Mouse (Mus musculus) myocyte (in vitro differentiated cells): ENCODE data around the gene Pcp2. TPM values are rescaled to one million over a fixed set of nuclear protein-coding genes. Genes with fewer than 3 reads are reported as not detected.

Experiments used
- H3K27me3 ChIP-seq: one replicate; pipeline ENCODE4 v1.6.1; 2011; ENCODE audit not compliant: control insufficient read depth, insufficient read depth, insufficient read length
- H3K36me3 ChIP-seq: one replicate; pipeline ENCODE4 v1.6.1; 2011; ENCODE audit not compliant: control insufficient read depth, insufficient read depth
- H3K4me2 ChIP-seq: one replicate; pipeline ENCODE4 v1.6.1; 2011; ENCODE audit warnings: low read depth, control low read depth
- H3K4me3 ChIP-seq: one replicate; pipeline ENCODE4 v1.5.1; 2011; ENCODE audit warnings: mild to moderate bottlenecking, control low read depth, moderate library complexity
- H3K79me2 ChIP-seq: one replicate; pipeline ENCODE4 v1.6.1; 2011; ENCODE audit not compliant: control insufficient read depth, insufficient read depth
- H3ac ChIP-seq: one replicate; pipeline ENCODE4 v1.6.1; 2011; ENCODE audit not compliant: control insufficient read depth, insufficient read length
- CEBPB ChIP-seq: IDR thresholded peaks from 2 replicates; pipeline ENCODE4 v1.6.1; 2011; ENCODE audit warnings: mild to moderate bottlenecking, moderate library complexity; ENCODE audit not compliant: poor library complexity, insufficient read depth, severe bottlenecking
- E2F4 ChIP-seq: IDR thresholded peaks from one replicate; pipeline ENCODE4 v1.6.1; 2011; ENCODE audit warnings: mild to moderate bottlenecking, control low read depth, moderate library complexity; ENCODE audit not compliant: insufficient read depth
- MAX ChIP-seq: IDR thresholded peaks from one replicate; pipeline ENCODE4 v1.6.1; 2011; ENCODE audit warnings: low read depth, mild to moderate bottlenecking, control low read depth
- MYOD1 ChIP-seq, 3 experiments: IDR thresholded peaks; one replicate each; pipeline ENCODE4 v1.6.1; 2011; ENCODE audit warnings: control low read depth in 2 of 3, low read depth in 2 of 3, mild to moderate bottlenecking in 2 of 3, moderate library complexity in 1 of 3; ENCODE audit not compliant: insufficient read length in 2 of 3, control insufficient read depth in 1 of 3
- MYOG ChIP-seq, 3 experiments: IDR thresholded peaks; one replicate each; pipeline ENCODE4 v1.6.1; 2011; ENCODE audit warnings: control low read depth in 2 of 3, low read depth in 2 of 3, mild to moderate bottlenecking in 2 of 3; ENCODE audit not compliant: insufficient read length in 2 of 3, control insufficient read depth in 1 of 3, insufficient read depth in 1 of 3
- POLR2A ChIP-seq: IDR thresholded peaks from one replicate; pipeline ENCODE4 v1.6.1; 2011; ENCODE audit warnings: low read depth, mild to moderate bottlenecking, control low read depth, moderate library complexity; ENCODE audit not compliant: insufficient read length
- POLR2AphosphoS2 ChIP-seq: IDR thresholded peaks from one replicate; pipeline ENCODE4 v1.6.1; 2011; ENCODE audit warnings: low read depth, control low read depth; ENCODE audit not compliant: insufficient read length
- REST ChIP-seq: IDR thresholded peaks from one replicate; pipeline ENCODE4 v1.6.1; 2011; ENCODE audit warnings: mild to moderate bottlenecking, control low read depth, moderate library complexity; ENCODE audit not compliant: insufficient read depth, insufficient read length
- SRF ChIP-seq: IDR thresholded peaks from one replicate; pipeline ENCODE4 v1.6.1; 2011; ENCODE audit warnings: low read depth; ENCODE audit not compliant: control insufficient read depth, insufficient read length
- TCF12 ChIP-seq: IDR thresholded peaks from one replicate; pipeline ENCODE4 v1.6.1; 2011; ENCODE audit warnings: mild to moderate bottlenecking, control low read depth; ENCODE audit not compliant: poor library complexity, insufficient read depth, severe bottlenecking
- TCF3 ChIP-seq: IDR thresholded peaks from one replicate; pipeline ENCODE4 v1.6.1; 2011; ENCODE audit warnings: low read depth, control low read depth; ENCODE audit not compliant: insufficient read length
- USF1 ChIP-seq: IDR thresholded peaks from one replicate; pipeline ENCODE4 v1.6.1; 2011; ENCODE audit warnings: low read depth, mild to moderate bottlenecking, control low read depth, moderate library complexity
- polyA plus RNA-seq: library from polyadenylated mRNA; unstranded; fragments of >200 nt; fragmentation: generic; extraction: Trizol; gene quantifications from one replicate; pipeline ENCODE4 v1.2.1, GENCODE M21; 2012; ENCODE audit warnings: missing spikeins

Pcp2 gene
- polyA plus RNA-seq, 1 experiment: 0.62 TPM

GRCm38 (mm10) chr8:3609046-3609815, 16.1 kb downstream of the Pcp2 start:
- TF ChIP-seq TCF3 (no peak), TCF12 (no peak), MAX (no peak), SRF (no peak), MYOD1 (IDR thresholded peaks at IDR 0.05; ENCODE audit: control insufficient read depth in 1 of 3, insufficient read length in 2 of 3, low read depth in 2 of 3) (no peak), MYOG (IDR thresholded peaks at IDR 0.05; ENCODE audit: control insufficient read depth in 1 of 3, insufficient read depth in 1 of 3, insufficient read length in 2 of 3, low read depth in 2 of 3) (no peak), REST (no peak), E2F4 (no peak), CEBPB (no peak), POLR2AphosphoS2 (no peak), USF1 (no peak), POLR2A (no peak)
- H3ac ChIP-seq: no peak overlapping the region
- H3K36me3 ChIP-seq: no peaks in the 10 kb centered on the region
- H3K4me2 ChIP-seq: no peak overlapping the region
- H3K4me3 ChIP-seq: no peak overlapping the region
- no peaks in the 10 kb centered on the region for H3K79me2 ChIP-seq
- H3K27me3 ChIP-seq: no peaks in the 10 kb centered on the region

GRCm38 (mm10) chr8:3607822-3608221, 17.5 kb downstream of the Pcp2 start:
- Histone ChIP-seq H3K4me3 (no peak overlapping the region), H3K36me3 (no peaks in the 10 kb centered on the region), H3K4me2 (no peak overlapping the region), H3K79me2 (no peaks in the 10 kb centered on the region), H3K27me3 (no peaks in the 10 kb centered on the region), H3ac (no peak overlapping the region)
- TF ChIP-seq TCF12 (no peak), MYOG (IDR thresholded peaks at IDR 0.05; ENCODE audit: control insufficient read depth in 1 of 3, insufficient read depth in 1 of 3, insufficient read length in 2 of 3, low read depth in 2 of 3) (no peak), POLR2AphosphoS2 (peak; percentile 40), MYOD1 (IDR thresholded peaks at IDR 0.05; ENCODE audit: control insufficient read depth in 1 of 3, insufficient read length in 2 of 3, low read depth in 2 of 3) (no peak), CEBPB (no peak), POLR2A (no peak)

- H3ac ChIP-seq: no peak overlapping the region
- no peak for TF ChIP-seq SRF
- peak; percentile 39 for TF ChIP-seq POLR2AphosphoS2
- TF ChIP-seq USF1: no peak
- no peaks in the 10 kb centered on the region for H3K36me3 ChIP-seq
- no peaks in the 10 kb centered on the region for H3K27me3 ChIP-seq
- H3K4me3 ChIP-seq: no peak overlapping the region
- no peaks in the 10 kb centered on the region for H3K79me2 ChIP-seq
- H3K4me2 ChIP-seq: no peak overlapping the region
Measured at GRCm38 (mm10) chr8:3606593-3606992, 18.8 kb downstream of the Pcp2 start.

- no peak overlapping the region for H3K4me3 ChIP-seq
- no peaks in the 10 kb centered on the region for H3K27me3 ChIP-seq
- TF ChIP-seq TCF3: no peak
- TF ChIP-seq MYOD1 (IDR thresholded peaks at IDR 0.05; ENCODE audit: control insufficient read depth in 1 of 3, insufficient read length in 2 of 3, low read depth in 2 of 3): no peak
- peak; percentile 58 for TF ChIP-seq REST
- no peak for TF ChIP-seq MYOG (IDR thresholded peaks at IDR 0.05; ENCODE audit: control insufficient read depth in 1 of 3, insufficient read depth in 1 of 3, insufficient read length in 2 of 3, low read depth in 2 of 3)
- TF ChIP-seq TCF12: no peak
- TF ChIP-seq USF1: no peak
- no peak for TF ChIP-seq CEBPB
- no peak overlapping the region for H3K4me2 ChIP-seq
- H3ac ChIP-seq: no peak overlapping the region
- no peaks in the 10 kb centered on the region for H3K36me3 ChIP-seq
- no peaks in the 10 kb centered on the region for H3K79me2 ChIP-seq
Measured at GRCm38 (mm10) chr8:3603439-3603838, 21.9 kb downstream of the Pcp2 start.

GRCm38 (mm10) chr8:3600401-3600800, 24.9 kb downstream of the Pcp2 start:
- TF ChIP-seq E2F4: no peak
- no peak for TF ChIP-seq MYOD1 (IDR thresholded peaks at IDR 0.05; ENCODE audit: control insufficient read depth in 1 of 3, insufficient read length in 2 of 3, low read depth in 2 of 3)
- TF ChIP-seq MYOG (IDR thresholded peaks at IDR 0.05; ENCODE audit: control insufficient read depth in 1 of 3, insufficient read depth in 1 of 3, insufficient read length in 2 of 3, low read depth in 2 of 3): no peak
- TF ChIP-seq REST: no peak
- no peak for TF ChIP-seq TCF12
- Histone ChIP-seq H3K4me3 (no peak overlapping the region), H3K4me2 (no peak overlapping the region), H3K79me2 (no peaks in the 10 kb centered on the region), H3ac (no peak overlapping the region), H3K36me3 (no peaks in the 10 kb centered on the region), H3K27me3 (no peaks in the 10 kb centered on the region)
